ENCODE assay signal across 15 mouse cellular contexts in genomic region chr12:84008251-84008650, GRCm38 (mm10). TPM values are rescaled to one million over a fixed set of nuclear protein-coding genes. Genes with fewer than 3 reads are reported as not detected.
DNase-seq lines count a peak whose midpoint lies in the region; ATAC-seq and TF ChIP-seq lines count a peak whose summit lies in the region.
"Had no signal": no experiment of that assay in that cellular context is flagged by ENCODE, and none has a peak within 500 bp of the region (broad histone marks: within the 10 kb centered on the region; RNA-seq: fewer than 3 reads in every experiment).

No protein-coding gene starts in this region.

- no peak overlapping the region for H3K4me3 ChIP-seq in intestine, postnatal 0 days (ENCODE audit: low read depth, low read length)
- no peak overlapping the region for H3K4me3 ChIP-seq in intestine, embryonic 15.5 days (replicated peaks)
- H3K4me3 ChIP-seq in forebrain, embryonic 14.5 days (ENCODE audit: low read depth, low read length): no peak overlapping the region
- H3K4me3 ChIP-seq in lung, postnatal 0 days (ENCODE audit: low read depth, low read length): no peak overlapping the region
- H3K4me3 ChIP-seq in neural tube, embryonic 12.5 days: no peak overlapping the region

- no peaks in the 10 kb centered on the region for H3K27me3 ChIP-seq in intestine, postnatal 0 days (replicated peaks; ENCODE audit: control insufficient read depth, insufficient read depth, low read length)
- H3K27me3 ChIP-seq in intestine, embryonic 15.5 days (replicated peaks): no peaks in the 10 kb centered on the region
- H3K27me3 ChIP-seq in forebrain, embryonic 14.5 days (replicated peaks; ENCODE audit: control insufficient read depth, insufficient read depth, low read length): no peaks in the 10 kb centered on the region
- H3K27me3 ChIP-seq in lung, postnatal 0 days (replicated peaks; ENCODE audit: insufficient read depth, low read length): no peaks in the 10 kb centered on the region
- no peaks in the 10 kb centered on the region for H3K27me3 ChIP-seq in neural tube, embryonic 12.5 days (replicated peaks)

- no peaks in the 10 kb centered on the region for H3K36me3 ChIP-seq in intestine, postnatal 0 days (ENCODE audit: control insufficient read depth, insufficient read depth)
- no peaks in the 10 kb centered on the region for H3K36me3 ChIP-seq in intestine, embryonic 15.5 days
- H3K36me3 ChIP-seq in forebrain, embryonic 14.5 days (ENCODE audit: control insufficient read depth, insufficient read depth, low read length): no peaks in the 10 kb centered on the region
- no peaks in the 10 kb centered on the region for H3K36me3 ChIP-seq in lung, postnatal 0 days (ENCODE audit: insufficient read depth, low read length)
- H3K36me3 ChIP-seq in neural tube, embryonic 12.5 days: no peaks in the 10 kb centered on the region
- H3K36me3 ChIP-seq: heart, embryonic 12.5 days had no signal

- no peak for TF ChIP-seq CTCF in intestine, postnatal 0 days (IDR thresholded peaks at IDR 0.05; ENCODE audit: low read depth)
- TF ChIP-seq CTCF in lung, postnatal 0 days (IDR thresholded peaks at IDR 0.05): no peak

- TF ChIP-seq EP300 in lung, postnatal 0 days (IDR thresholded peaks at IDR 0.05): peak; percentile 78

- no peak overlapping the region for H3K27ac ChIP-seq in intestine, postnatal 0 days (ENCODE audit: low read depth, low read length)
- no peak overlapping the region for H3K27ac ChIP-seq in intestine, embryonic 15.5 days
- H3K27ac ChIP-seq in forebrain, embryonic 14.5 days (ENCODE audit: low read depth, low read length): 0 out of 2 replicates have a peak overlapping the region, but pooled peaks have one; percentile 63
- H3K27ac ChIP-seq in lung, postnatal 0 days (ENCODE audit: low read length): peak overlapping the region; percentile 80
- H3K27ac ChIP-seq in neural tube, embryonic 12.5 days: peak overlapping the region; percentile 27; the same call in 1 of the 2 replicates

- H3K4me1 ChIP-seq in intestine, postnatal 0 days (replicated peaks; ENCODE audit: control insufficient read depth, insufficient read depth, low read length): no peaks in the 10 kb centered on the region
- peaks cover 7% of the 10 kb centered on the region; the same call in 1 of the 2 replicates for H3K4me1 ChIP-seq in intestine, embryonic 15.5 days (replicated peaks)
- peaks cover 17% of the 10 kb centered on the region for H3K4me1 ChIP-seq in forebrain, embryonic 14.5 days (ENCODE audit: control insufficient read depth, insufficient read depth, low read length)
- peaks cover 5% of the 10 kb centered on the region; the same call in 1 of the 2 replicates for H3K4me1 ChIP-seq in lung, postnatal 0 days (ENCODE audit: insufficient read depth, low read depth, low read length)
- peaks cover 24% of the 10 kb centered on the region for H3K4me1 ChIP-seq in neural tube, embryonic 12.5 days

- WGBS in intestine, postnatal 0 days: 83% methylated on average over 11 of the region's 12 CpGs
- 91% methylated on average over 12 of the region's 12 CpGs for WGBS in intestine, embryonic 15.5 days
- 87% methylated on average over 10 of the region's 12 CpGs for WGBS in forebrain, embryonic 14.5 days
- 63% methylated on average over 11 of the region's 12 CpGs for WGBS in lung, postnatal 0 days
- 91% methylated on average over 12 of the region's 12 CpGs for WGBS in neural tube, embryonic 12.5 days

- no peaks in the 10 kb centered on the region for H3K9me3 ChIP-seq in intestine, postnatal 0 days (ENCODE audit: control insufficient read depth)
- H3K9me3 ChIP-seq in intestine, embryonic 15.5 days: no peaks in the 10 kb centered on the region
- no peaks in the 10 kb centered on the region for H3K9me3 ChIP-seq in forebrain, embryonic 14.5 days (replicated peaks; ENCODE audit: control insufficient read depth, low read length)
- no peaks in the 10 kb centered on the region for H3K9me3 ChIP-seq in lung, postnatal 0 days (ENCODE audit: low read length)
- no peaks in the 10 kb centered on the region for H3K9me3 ChIP-seq in neural tube, embryonic 12.5 days
- H3K9me3 ChIP-seq: heart, embryonic 12.5 days had no signal

- no peak overlapping the region for H3K9ac ChIP-seq in intestine, postnatal 0 days (ENCODE audit: low read depth, low read length)
- no peak overlapping the region for H3K9ac ChIP-seq in intestine, embryonic 15.5 days
- H3K9ac ChIP-seq in forebrain, embryonic 14.5 days (ENCODE audit: low read length): no peak overlapping the region
- no peak overlapping the region for H3K9ac ChIP-seq in lung, postnatal 0 days (replicated peaks; ENCODE audit: low read depth)
- H3K9ac ChIP-seq in neural tube, embryonic 12.5 days: no peak overlapping the region

- DNase-seq in forebrain, embryonic 14.5 days (ENCODE audit: low spot score): no peak
- peak; percentile 67 for DNase-seq in lung, postnatal 0 days (ENCODE audit: low spot score)
- no peak for DNase-seq in urinary bladder, postnatal 36 days (ENCODE audit: low spot score in 2 of 2)
- no peak for DNase-seq in layer of hippocampus, adult 8-10 months (ENCODE audit: low spot score in 2 of 2)
- DNase-seq in testis, postnatal 10 days (ENCODE audit: low spot score): no peak
- DNase-seq: cerebellum, adult 8-10 months; thymus, postnatal 25 days had no signal

- no peak for ATAC-seq in intestine, postnatal 0 days
- no peak for ATAC-seq in intestine, embryonic 15.5 days
- no peak for ATAC-seq in forebrain, embryonic 14.5 days
- no peak for ATAC-seq in lung, postnatal 0 days
- no peak for ATAC-seq in neural tube, embryonic 12.5 days (ENCODE audit: low FRiP score, low read depth)

- H3K4me2 ChIP-seq in intestine, postnatal 0 days (replicated peaks; ENCODE audit: low read depth): peak overlapping the region; percentile 72; the same call in 1 of the 2 replicates
- no peak overlapping the region for H3K4me2 ChIP-seq in intestine, embryonic 15.5 days (replicated peaks)
- H3K4me2 ChIP-seq in forebrain, embryonic 14.5 days (ENCODE audit: low read length): peak overlapping the region; percentile 52; the same call in 1 of the 2 replicates
- peak overlapping the region; percentile 55 for H3K4me2 ChIP-seq in lung, postnatal 0 days (replicated peaks; ENCODE audit: low read depth, low read length)
- peak overlapping the region; percentile 60; the same call in 1 of the 2 replicates for H3K4me2 ChIP-seq in neural tube, embryonic 12.5 days (replicated peaks)

RNA-seq across cellular contexts. Expression of gene Acot1, which starts 1.0 kb away (rescaled TPM):
- polyA plus RNA-seq in intestine, postnatal 0 days (2015; fragmentation: Nextera tagmentation; extraction: Ambion mirVana): 251 and 267 TPM in 2 replicates
- 125 and 142 TPM in 2 replicates for polyA plus RNA-seq in intestine, embryonic 15.5 days (2015; fragmentation: Nextera tagmentation; extraction: Ambion mirVana)
- polyA plus RNA-seq in forebrain, embryonic 14.5 days (2014; fragmentation: Nextera tagmentation; extraction: Ambion mirVana): 81.2 and 83.6 TPM in 2 replicates
- 164 and 195 TPM in 2 replicates for polyA plus RNA-seq in lung, postnatal 0 days (2015; fragmentation: Nextera tagmentation; extraction: Ambion mirVana)
- polyA plus RNA-seq in neural tube, embryonic 12.5 days (2016; fragmentation: Nextera tagmentation; extraction: Ambion mirVana): 82.1 and 83.4 TPM in 2 replicates
- total RNA-seq in layer of hippocampus, adult 8-10 months (2022): 10 to 100 TPM; 21.5 to 25.1 (median 24.2) TPM

RNA-seq across cellular contexts. Expression of gene Acot2, which starts 20.6 kb away (rescaled TPM):
- polyA plus RNA-seq in intestine, postnatal 0 days (2015; fragmentation: Nextera tagmentation; extraction: Ambion mirVana): 63.7 and 69.3 TPM in 2 replicates
- 34.3 and 35.8 TPM in 2 replicates for polyA plus RNA-seq in intestine, embryonic 15.5 days (2015; fragmentation: Nextera tagmentation; extraction: Ambion mirVana)
- polyA plus RNA-seq in forebrain, embryonic 14.5 days (2014; fragmentation: Nextera tagmentation; extraction: Ambion mirVana): 4.3 and 5.6 TPM in 2 replicates
- 79.7 and 99.8 TPM in 2 replicates for polyA plus RNA-seq in lung, postnatal 0 days (2015; fragmentation: Nextera tagmentation; extraction: Ambion mirVana)
- 14.4 and 14.5 TPM in 2 replicates for polyA plus RNA-seq in neural tube, embryonic 12.5 days (2016; fragmentation: Nextera tagmentation; extraction: Ambion mirVana)
- 10 to 100 TPM; 13.3 to 15.7 (median 14.6) TPM for total RNA-seq in layer of hippocampus, adult 8-10 months (2022)

RNA-seq across cellular contexts. Expression of gene Heatr4, which starts 23.6 kb away (rescaled TPM):
- polyA plus RNA-seq in intestine, postnatal 0 days (2015; fragmentation: Nextera tagmentation; extraction: Ambion mirVana): 0.04 TPM in 1 of 2 replicates, not detected in the other
- not detected in 2 replicates for polyA plus RNA-seq in intestine, embryonic 15.5 days (2015; fragmentation: Nextera tagmentation; extraction: Ambion mirVana)
- not detected in 2 replicates for polyA plus RNA-seq in forebrain, embryonic 14.5 days (2014; fragmentation: Nextera tagmentation; extraction: Ambion mirVana)
- not detected in 2 replicates for polyA plus RNA-seq in lung, postnatal 0 days (2015; fragmentation: Nextera tagmentation; extraction: Ambion mirVana)
- not detected in 2 replicates for polyA plus RNA-seq in neural tube, embryonic 12.5 days (2016; fragmentation: Nextera tagmentation; extraction: Ambion mirVana)
- total RNA-seq in layer of hippocampus, adult 8-10 months (2022): under 1 TPM in 2 of 4 experiments, not detected in 2; 0.11 to 0.14 TPM
- total RNA-seq: left cerebral cortex, postnatal 36 days had no signal
- polyA plus RNA-seq: embryonic facial prominence, embryonic 11.5 days; heart, embryonic 12.5 days; kidney, postnatal 0 days; spleen, adult 2 months had no signal

RNA-seq across cellular contexts. Expression of gene Acot4, which starts 29.9 kb away (rescaled TPM):
- polyA plus RNA-seq in intestine, postnatal 0 days (2015; fragmentation: Nextera tagmentation; extraction: Ambion mirVana): 45.2 and 53.8 TPM in 2 replicates
- polyA plus RNA-seq in intestine, embryonic 15.5 days (2015; fragmentation: Nextera tagmentation; extraction: Ambion mirVana): 8.2 and 8.9 TPM in 2 replicates
- polyA plus RNA-seq in forebrain, embryonic 14.5 days (2014; fragmentation: Nextera tagmentation; extraction: Ambion mirVana): 0.14 and 0.22 TPM in 2 replicates
- polyA plus RNA-seq in lung, postnatal 0 days (2015; fragmentation: Nextera tagmentation; extraction: Ambion mirVana): 0.12 and 0.13 TPM in 2 replicates
- 0.09 and 0.20 TPM in 2 replicates for polyA plus RNA-seq in neural tube, embryonic 12.5 days (2016; fragmentation: Nextera tagmentation; extraction: Ambion mirVana)
- total RNA-seq in layer of hippocampus, adult 8-10 months (2022): 1 to 10 TPM; 2.2 to 3.3 (median 2.7) TPM

RNA-seq across cellular contexts. Expression of gene Gm49366, which starts 30.5 kb away (rescaled TPM):
- not detected in 2 replicates for polyA plus RNA-seq in intestine, postnatal 0 days (2015; fragmentation: Nextera tagmentation; extraction: Ambion mirVana)
- polyA plus RNA-seq in intestine, embryonic 15.5 days (2015; fragmentation: Nextera tagmentation; extraction: Ambion mirVana): not detected in 2 replicates
- polyA plus RNA-seq in forebrain, embryonic 14.5 days (2014; fragmentation: Nextera tagmentation; extraction: Ambion mirVana): not detected in 2 replicates
- polyA plus RNA-seq in lung, postnatal 0 days (2015; fragmentation: Nextera tagmentation; extraction: Ambion mirVana): not detected in 2 replicates
- not detected in 2 replicates for polyA plus RNA-seq in neural tube, embryonic 12.5 days (2016; fragmentation: Nextera tagmentation; extraction: Ambion mirVana)
- total RNA-seq in layer of hippocampus, adult 8-10 months (2022): not detected
- total RNA-seq: left cerebral cortex, postnatal 36 days had no signal
- polyA plus RNA-seq: embryonic facial prominence, embryonic 11.5 days; heart, embryonic 12.5 days; kidney, postnatal 0 days; spleen, adult 2 months had no signal

Comparison
In these comparisons a context has a peak if more than half of its experiments do, and no peak if none do; other contexts are left out.
1. H3K27ac ChIP-seq: peak in forebrain, embryonic 14.5 days (single experiment), lung, postnatal 0 days (single experiment) and neural tube, embryonic 12.5 days (single experiment); none in intestine, postnatal 0 days (single experiment) and intestine, embryonic 15.5 days (single experiment).